In genomic region chr4:152324641-152325562, GRCm38 (mm10) we compare ENCODE assay signal across 9 mouse cellular contexts. TPM values are rescaled to one million over a fixed set of nuclear protein-coding genes. Genes with fewer than 3 reads are reported as not detected.
DNase-seq lines count a peak whose midpoint lies in the region; ATAC-seq and TF ChIP-seq lines count a peak whose summit lies in the region.
"Had no signal": no experiment of that assay in that cellular context is flagged by ENCODE, and none has a peak within 500 bp of the region (broad histone marks: within the 10 kb centered on the region; RNA-seq: fewer than 3 reads in every experiment).

No protein-coding gene starts in this region.

- no peak for TF ChIP-seq EP300 in CH12.LX (IDR thresholded peaks at IDR 0.05; ENCODE audit: low read length)
- no peak for TF ChIP-seq EP300 in liver, postnatal 0 days (IDR thresholded peaks at IDR 0.05; ENCODE audit: low read depth)

- DNase-seq in frontal cortex, postnatal 14 days (ENCODE audit: low spot score in 2 of 2) = no peak
- DNase-seq in CH12.LX (ENCODE audit: extremely low read depth) = no peak
- no peak for DNase-seq in liver, postnatal 0 days
- DNase-seq in B cell, adult 2 months = no peak
- DNase-seq in right cerebral cortex, postnatal 25 days = no peak
- DNase-seq in kidney, postnatal 14 days = no peak

- no peak overlapping the region for H3K9ac ChIP-seq in CH12.LX (ENCODE audit: insufficient read depth, low read depth)
- 0 out of 2 replicates have a peak overlapping the region, but pooled peaks have one; percentile 34 for H3K9ac ChIP-seq in forebrain, embryonic 13.5 days
- H3K9ac ChIP-seq in liver, postnatal 0 days (replicated peaks) = peak overlapping the region; percentile 45; the same call in 1 of the 2 replicates

- TF ChIP-seq POLR2A in CH12.LX (IDR thresholded peaks at IDR 0.05; ENCODE audit: low read depth, low read length) = no peak

- in situ Hi-C loops in CH12.LX (cut with MboI; ENCODE audit: low pct_ligation_motif_present, low pct_unique_long_range_greater_than_20kb, low sequenced_read_pairs) = loop anchor here (5.0 kb wide), 1 partner anchor 112 kb away; no protein-coding TSS in a partner anchor

- TF ChIP-seq CTCF in CH12.LX (conservative IDR thresholded peaks at IDR 0.05 in 1 of 2, IDR thresholded peaks at IDR 0.05 in 1 of 2; ENCODE audit: low read depth in 2 of 2, low read length in 2 of 2) = no peak
- TF ChIP-seq CTCF in liver, postnatal 0 days (IDR thresholded peaks at IDR 0.05; ENCODE audit: low read depth) = no peak

- H3K9me3 ChIP-seq in CH12.LX (replicated peaks; ENCODE audit: low read length) = peaks cover 3% of the 10 kb centered on the region
- H3K9me3 ChIP-seq in forebrain, embryonic 13.5 days (replicated peaks) = no peaks in the 10 kb centered on the region
- no peaks in the 10 kb centered on the region for H3K9me3 ChIP-seq in liver, postnatal 0 days (ENCODE audit: low read length)

- no peak overlapping the region for H3K27ac ChIP-seq in CH12.LX (ENCODE audit: insufficient read depth, low read depth)
- H3K27ac ChIP-seq in forebrain, embryonic 13.5 days = no peak overlapping the region
- no peak overlapping the region for H3K27ac ChIP-seq in liver, postnatal 0 days (ENCODE audit: low read depth)

- peaks cover 42% of the 10 kb centered on the region for H3K79me2 ChIP-seq in CH12.LX (replicated peaks; ENCODE audit: control insufficient read depth, extremely low read depth, insufficient read depth, poor library complexity, severe bottlenecking)

- TF ChIP-seq RAD21 in CH12.LX (IDR thresholded peaks at IDR 0.05; ENCODE audit: low read depth, low read length) = no peak

- dilution Hi-C loops in CH12.LX (cut with MboI; ENCODE audit: extremely low pct_ligation_motif_present, extremely low pct_unique_long_range_greater_than_20kb, low sequenced_read_pairs) = no loop called here

- 60% methylated on average over 16 of the region's 16 CpGs for WGBS in forebrain, embryonic 13.5 days
- 51% methylated on average over 16 of the region's 16 CpGs for WGBS in liver, postnatal 0 days (ENCODE audit: insufficient replicate concordance)

- H3K4me1 ChIP-seq in CH12.LX (ENCODE audit: control insufficient read depth in 1 of 2, insufficient read depth in 2 of 2) = peaks cover 3 to 20% of the 10 kb centered on the region in 2 experiments; a peak in 2 of 4 replicates
- peaks cover 15% of the 10 kb centered on the region for H3K4me1 ChIP-seq in forebrain, embryonic 13.5 days
- peaks cover 7% of the 10 kb centered on the region for H3K4me1 ChIP-seq in liver, postnatal 0 days (ENCODE audit: insufficient read depth)

- peak; percentile 38; the same call in 1 of the 2 replicates for ATAC-seq in frontal cortex, adult (ENCODE audit: low TSS enrichment)
- peak; percentile 44 for ATAC-seq in forebrain, embryonic 13.5 days
- ATAC-seq in liver, postnatal 0 days = peak; percentile 5

- H3K4me2 ChIP-seq in CH12.LX (ENCODE audit: insufficient read depth, low read depth, poor library complexity, severe bottlenecking) = no peak overlapping the region
- H3K4me2 ChIP-seq in forebrain, embryonic 13.5 days = peak overlapping the region; percentile 39; the same call in 1 of the 2 replicates
- H3K4me2 ChIP-seq in liver, postnatal 0 days (ENCODE audit: low read depth, low read length) = peak overlapping the region; percentile 88

- peak overlapping the region; percentile 24 to 97 (median 45) for H3K4me3 ChIP-seq in CH12.LX (replicated peaks in 1 of 3; ENCODE audit: low read depth in 2 of 3, low read length in 2 of 3, poor library complexity in 1 of 3)
- peak overlapping the region; percentile 98 for H3K4me3 ChIP-seq in forebrain, embryonic 13.5 days
- peak overlapping the region; percentile 91 for H3K4me3 ChIP-seq in liver, postnatal 0 days (ENCODE audit: low read depth, low read length)

- peaks cover 12 to 24% of the 10 kb centered on the region in 2 experiments for H3K36me3 ChIP-seq in CH12.LX (replicated peaks in 1 of 2; ENCODE audit: control insufficient read depth in 1 of 2, insufficient read depth in 1 of 2, low read length in 1 of 2)
- peaks cover 15% of the 10 kb centered on the region for H3K36me3 ChIP-seq in forebrain, embryonic 13.5 days (ENCODE audit: poor library complexity, severe bottlenecking)
- peaks cover 14% of the 10 kb centered on the region for H3K36me3 ChIP-seq in liver, postnatal 0 days (replicated peaks; ENCODE audit: insufficient read depth, low read length)

- H3K27me3 ChIP-seq in CH12.LX (replicated peaks) = no peaks in the 10 kb centered on the region
- H3K27me3 ChIP-seq in forebrain, embryonic 13.5 days = peaks cover 6% of the 10 kb centered on the region; the same call in 1 of the 2 replicates
- no peaks in the 10 kb centered on the region for H3K27me3 ChIP-seq in liver, postnatal 0 days (ENCODE audit: insufficient read depth, low read length)

TF ChIP-seq in CH12.LX, 34 proteins besides CTCF, POLR2A, EP300 and RAD21:
- TF ChIP-seq ZNF384 (IDR thresholded peaks at IDR 0.05; ENCODE audit: low read depth, low read length) (peak; percentile 78; the same call in 1 of the 2 replicates), JUN (IDR thresholded peaks at IDR 0.05; ENCODE audit: insufficient read depth, low read depth, low read length) (0 out of 2 replicates have a peak, but pooled peaks have one; percentile 8), PAX5 (IDR thresholded peaks at IDR 0.05; ENCODE audit: low read length) (no peak), RCOR1 (conservative IDR thresholded peaks at IDR 0.05; ENCODE audit: low read depth, low read length) (0 out of 2 replicates have a peak, but pooled peaks have one; percentile 19)

RNA-seq across cellular contexts. Expression of gene Rpl22, which starts 0.6 kb away (rescaled TPM):
- 1,590 and 1,720 TPM in 2 replicates for total RNA-seq in CH12.LX (2012; rRNA removed)
- 1,936 and 1,966 TPM in 2 replicates for total RNA-seq in CH12.LX (2014; rRNA removed)
- 1,935 and 2,300 TPM in 2 replicates for polyA plus RNA-seq in CH12.LX (2012; ENCODE audit: insufficient read length, low read depth)
- polyA plus RNA-seq in forebrain, embryonic 13.5 days (2015; fragmentation: Nextera tagmentation; extraction: Ambion mirVana) = 265 and 331 TPM in 2 replicates
- 207 and 213 TPM in 2 replicates for polyA plus RNA-seq in liver, postnatal 0 days (2015; fragmentation: Nextera tagmentation; extraction: Ambion mirVana)

RNA-seq across cellular contexts. Expression of gene Rnf207, which starts 6.1 kb away (rescaled TPM):
- total RNA-seq in CH12.LX (2012; rRNA removed) (0.21 and 0.51 TPM in 2 replicates), CH12.LX (2014; rRNA removed) (not detected in 2 replicates)
- not detected in 2 replicates for polyA plus RNA-seq in CH12.LX (2012; ENCODE audit: insufficient read length, low read depth)
- 1.7 and 2.0 TPM in 2 replicates for polyA plus RNA-seq in forebrain, embryonic 13.5 days (2015; fragmentation: Nextera tagmentation; extraction: Ambion mirVana)
- 0.13 TPM in 1 of 2 replicates, not detected in the other for polyA plus RNA-seq in liver, postnatal 0 days (2015; fragmentation: Nextera tagmentation; extraction: Ambion mirVana)

RNA-seq across cellular contexts. Expression of gene Chd5, which starts 13.5 kb away (rescaled TPM):
- total RNA-seq in CH12.LX (2012; rRNA removed) = 0.88 and 3.4 TPM in 2 replicates
- total RNA-seq in CH12.LX (2014; rRNA removed) = 0.44 and 0.49 TPM in 2 replicates
- polyA plus RNA-seq in CH12.LX (2012; ENCODE audit: insufficient read length, low read depth) = 1.2 and 2.7 TPM in 2 replicates
- polyA plus RNA-seq in forebrain, embryonic 13.5 days (2015; fragmentation: Nextera tagmentation; extraction: Ambion mirVana) = 20.1 and 21.0 TPM in 2 replicates
- polyA plus RNA-seq in liver, postnatal 0 days (2015; fragmentation: Nextera tagmentation; extraction: Ambion mirVana) = 0.38 TPM in 1 of 2 replicates, not detected in the other

RNA-seq across cellular contexts. Expression of gene Icmt, which starts 27.9 kb away (rescaled TPM):
- total RNA-seq in CH12.LX (2012; rRNA removed) (21.5 and 27.4 TPM in 2 replicates), CH12.LX (2014; rRNA removed) (17.8 and 18.5 TPM in 2 replicates)
- 24.2 and 29.8 TPM in 2 replicates for polyA plus RNA-seq in CH12.LX (2012; ENCODE audit: insufficient read length, low read depth)
- polyA plus RNA-seq in forebrain, embryonic 13.5 days (2015; fragmentation: Nextera tagmentation; extraction: Ambion mirVana) = 13.4 and 16.8 TPM in 2 replicates
- 5.9 and 6.9 TPM in 2 replicates for polyA plus RNA-seq in liver, postnatal 0 days (2015; fragmentation: Nextera tagmentation; extraction: Ambion mirVana)

RNA-seq across cellular contexts. Expression of gene Hes3, which starts 33.4 kb away (rescaled TPM):
- total RNA-seq in CH12.LX (2012; rRNA removed) = 0.13 and 0.21 TPM in 2 replicates
- not detected in 2 replicates for total RNA-seq in CH12.LX (2014; rRNA removed)
- 0.17 TPM in 1 of 2 replicates, not detected in the other for polyA plus RNA-seq in CH12.LX (2012; ENCODE audit: insufficient read length, low read depth)
- not detected in 2 replicates for polyA plus RNA-seq in forebrain, embryonic 13.5 days (2015; fragmentation: Nextera tagmentation; extraction: Ambion mirVana)
- not detected in 2 replicates for polyA plus RNA-seq in liver, postnatal 0 days (2015; fragmentation: Nextera tagmentation; extraction: Ambion mirVana)
- total RNA-seq: layer of hippocampus, postnatal 25 days had no signal

Comparison
In these comparisons a context has a peak if more than half of its experiments do, and no peak if none do; other contexts are left out.
1. H3K4me3 ChIP-seq: peak in every context shown above with its lines; median percentile 98 in forebrain, embryonic 13.5 days; 91 in liver, postnatal 0 days; 45 in CH12.LX.